Mouse (Mus musculus): Measurements from ENCODE around the gene Olfr749. TPM values are rescaled to one million over a fixed set of nuclear protein-coding genes. Genes with fewer than 3 reads are reported as not detected.

The Olfr749 gene
- not detected in 2 replicates for polyA plus RNA-seq (2015; fragmentation: Nextera tagmentation; extraction: Ambion mirVana)

DNA sequence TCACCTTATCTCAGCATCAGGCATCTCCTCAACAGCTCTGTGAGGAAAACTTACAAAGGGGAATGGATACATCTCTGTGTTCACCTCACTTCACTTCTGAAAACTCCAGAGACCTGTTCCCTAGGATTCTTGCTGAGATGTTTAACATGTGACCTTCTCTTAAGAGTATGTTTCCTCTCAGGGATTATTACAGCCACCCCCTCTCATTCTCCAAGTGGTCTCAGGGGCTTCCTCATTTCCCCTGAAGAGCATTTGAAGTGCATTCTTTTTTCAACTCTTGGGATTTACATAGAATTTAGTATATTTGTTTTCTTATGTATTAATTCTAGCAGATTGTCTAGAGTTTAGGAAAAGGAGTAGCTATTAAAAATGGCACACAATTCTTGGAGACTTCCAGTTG, at the start of gene Olfr749:
Gene Olfr749 (minus strand): TSS at position 101 of the 400 bp plus-strand sequence.
- Histone ChIP-seq H3K4me3 (ENCODE audit: low read depth, low read length) (no peak within 1 kb of the TSS), H3K4me2 (replicated peaks; ENCODE audit: low read depth) (no peak within 1 kb of the TSS), H3K9me3 (ENCODE audit: control insufficient read depth) (no peaks in the 10 kb centered on the region), H3K36me3 (ENCODE audit: control insufficient read depth, insufficient read depth) (no peaks in the 10 kb centered on the region), H3K27me3 (replicated peaks; ENCODE audit: control insufficient read depth, insufficient read depth, low read length) (no peaks in the 10 kb centered on the region), H3K27ac (ENCODE audit: low read depth, low read length) (no peak within 1 kb of the TSS), H3K4me1 (replicated peaks; ENCODE audit: control insufficient read depth, insufficient read depth, low read length) (no peaks in the 10 kb centered on the region), H3K9ac (ENCODE audit: low read depth, low read length) (no peak within 1 kb of the TSS)
- no peak for TF ChIP-seq CTCF (IDR thresholded peaks at IDR 0.05; ENCODE audit: low read depth)
- no peak for ATAC-seq

DNA sequence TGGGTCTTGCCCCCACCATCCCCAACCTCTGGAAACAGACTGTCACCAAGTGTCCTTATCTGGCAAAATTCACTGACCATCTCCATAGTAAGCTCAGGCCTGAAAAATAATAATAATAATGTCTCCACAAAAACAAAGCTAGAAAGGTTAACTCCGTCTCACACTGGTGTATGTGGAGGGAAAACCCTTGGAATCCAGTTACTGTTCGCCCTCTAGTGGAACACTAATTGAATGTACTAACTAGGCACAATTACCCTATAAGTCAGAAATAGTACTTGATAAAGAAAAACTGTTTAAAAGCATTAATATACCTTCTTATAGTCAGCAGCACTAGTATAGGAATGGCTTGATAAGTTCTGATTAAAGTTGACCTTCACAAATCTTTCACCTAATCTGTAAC, 43.3 kb upstream of the Olfr749 start:
- Histone ChIP-seq H3K9ac (ENCODE audit: low read depth, low read length) (no peak overlapping the region), H3K4me1 (replicated peaks; ENCODE audit: control insufficient read depth, insufficient read depth, low read length) (no peaks in the 10 kb centered on the region), H3K4me2 (replicated peaks; ENCODE audit: low read depth) (no peak overlapping the region), H3K27ac (ENCODE audit: low read depth, low read length) (no peak overlapping the region), H3K4me3 (ENCODE audit: low read depth, low read length) (no peak overlapping the region), H3K27me3 (replicated peaks; ENCODE audit: control insufficient read depth, insufficient read depth, low read length) (no peaks in the 10 kb centered on the region), H3K9me3 (ENCODE audit: control insufficient read depth) (no peaks in the 10 kb centered on the region), H3K36me3 (ENCODE audit: control insufficient read depth, insufficient read depth) (no peaks in the 10 kb centered on the region)
- no peak for ATAC-seq
- TF ChIP-seq CTCF (IDR thresholded peaks at IDR 0.05; ENCODE audit: low read depth) = peak; percentile 68
- 9% methylated on average over 2 of the region's 2 CpGs for WGBS

DNA sequence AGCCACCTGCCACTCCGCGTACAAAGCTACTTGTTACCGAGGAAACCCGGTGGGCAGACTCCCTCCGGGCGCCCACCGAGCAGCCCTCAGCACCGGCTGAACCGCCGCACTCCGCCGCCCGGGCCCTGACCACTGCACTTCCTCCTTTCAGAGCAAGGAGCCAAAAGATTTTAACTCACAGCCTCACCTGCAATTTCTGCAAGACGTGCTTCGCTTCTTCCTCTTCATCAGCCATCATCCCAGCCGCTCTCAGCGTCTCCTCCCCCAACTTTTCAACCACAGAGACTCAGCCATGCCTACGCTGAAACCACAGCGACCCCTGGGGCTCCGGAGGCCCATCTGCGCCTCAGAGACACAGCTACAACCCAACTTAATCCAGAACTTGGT, 40.4 kb upstream of the Olfr749 start, which contains the start of gene Ttc5:
Gene Ttc5 (minus strand): TSS at position 269 of the 387 bp plus-strand sequence.
- Histone ChIP-seq H3K9ac (ENCODE audit: low read depth, low read length) (peak within 1 kb of the TSS; percentile 23), H3K4me1 (replicated peaks; ENCODE audit: control insufficient read depth, insufficient read depth, low read length) (no peaks in the 10 kb centered on the region), H3K27me3 (replicated peaks; ENCODE audit: control insufficient read depth, insufficient read depth, low read length) (no peaks in the 10 kb centered on the region), H3K4me3 (ENCODE audit: low read depth, low read length) (peak within 1 kb of the TSS; percentile 72), H3K27ac (ENCODE audit: low read depth, low read length) (peak within 1 kb of the TSS; percentile 47), H3K36me3 (ENCODE audit: control insufficient read depth, insufficient read depth) (peaks cover 7% of the 10 kb centered on the region), H3K9me3 (ENCODE audit: control insufficient read depth) (no peaks in the 10 kb centered on the region), H3K4me2 (replicated peaks; ENCODE audit: low read depth) (peak within 1 kb of the TSS; percentile 60)
- TF ChIP-seq CTCF (IDR thresholded peaks at IDR 0.05; ENCODE audit: low read depth) = peak; percentile 97
- ATAC-seq = peak; percentile 91
- under 1% methylated on average over 21 of the region's 21 CpGs for WGBS

DNA sequence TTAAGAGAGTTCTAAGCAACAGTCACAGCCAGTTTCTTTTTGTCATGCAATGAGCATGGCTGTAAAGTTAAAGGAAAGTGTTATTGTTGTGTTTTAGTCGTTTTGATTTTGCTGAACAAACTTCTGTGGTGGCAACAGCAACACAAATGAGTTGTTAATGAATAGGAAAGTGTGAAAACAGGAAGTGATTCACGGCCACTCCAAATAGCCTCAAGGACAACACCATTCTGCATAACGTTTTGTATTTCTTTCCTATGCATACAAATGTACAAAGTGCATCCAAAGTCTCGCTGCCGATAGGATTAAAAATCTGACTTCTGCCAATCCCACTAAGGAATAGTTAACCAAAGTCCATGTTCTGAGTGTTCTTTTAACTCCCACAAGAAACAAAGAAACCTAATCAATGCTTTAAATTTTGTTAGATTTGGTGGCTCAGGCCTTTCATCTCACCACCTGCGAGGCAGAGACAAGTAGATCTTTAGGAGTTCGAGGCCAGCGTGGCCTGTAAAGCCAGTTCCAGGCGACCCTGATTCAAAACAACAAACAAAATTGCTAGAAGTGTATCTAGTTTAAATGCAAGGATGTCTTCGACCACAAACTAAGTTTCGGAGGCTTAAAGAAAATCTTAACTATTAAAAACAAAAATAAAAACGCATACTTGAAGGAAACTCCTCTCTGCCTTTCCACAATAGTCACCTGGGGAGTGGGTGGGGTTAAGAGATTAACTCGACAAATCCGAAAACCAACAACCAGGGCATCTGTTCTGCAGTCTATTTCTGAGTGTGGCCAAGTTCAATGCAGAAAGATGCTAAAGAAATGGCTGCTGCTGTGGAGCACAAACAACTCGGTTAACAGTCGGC, 39.7 kb upstream of the Olfr749 start:
- 17% methylated on average over 16 of the region's 16 CpGs for WGBS
- no peaks in the 10 kb centered on the region for H3K27me3 ChIP-seq (replicated peaks; ENCODE audit: control insufficient read depth, insufficient read depth, low read length)
- peak overlapping the region; percentile 23 for H3K9ac ChIP-seq (ENCODE audit: low read depth, low read length)
- H3K4me1 ChIP-seq (replicated peaks; ENCODE audit: control insufficient read depth, insufficient read depth, low read length) = no peaks in the 10 kb centered on the region
- peak overlapping the region; percentile 47 for H3K27ac ChIP-seq (ENCODE audit: low read depth, low read length)
- H3K4me2 ChIP-seq (replicated peaks; ENCODE audit: low read depth) = peak overlapping the region; percentile 60
- H3K36me3 ChIP-seq (ENCODE audit: control insufficient read depth, insufficient read depth) = peaks cover 9% of the 10 kb centered on the region
- peak overlapping the region; percentile 72 for H3K4me3 ChIP-seq (ENCODE audit: low read depth, low read length)
- H3K9me3 ChIP-seq (ENCODE audit: control insufficient read depth) = no peaks in the 10 kb centered on the region
- no peak for TF ChIP-seq CTCF (IDR thresholded peaks at IDR 0.05; ENCODE audit: low read depth)
- ATAC-seq = no peak

DNA sequence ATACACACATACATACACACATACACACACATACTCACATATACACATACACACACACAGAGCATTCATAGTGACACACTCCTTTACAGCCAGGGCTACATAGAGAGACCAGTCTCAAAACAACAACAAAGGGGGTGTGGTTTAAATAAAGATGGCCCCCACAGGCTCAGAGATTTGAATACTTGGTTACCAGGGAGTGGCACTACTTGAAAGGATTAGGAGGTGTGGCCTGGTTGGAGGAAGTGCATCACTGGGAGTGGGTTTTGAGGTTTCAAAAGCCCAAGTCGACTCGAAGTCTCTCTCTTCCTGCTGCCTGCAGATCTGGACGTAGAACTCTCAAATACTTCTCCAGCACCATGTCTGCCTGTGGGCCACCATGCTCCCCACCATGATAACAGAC, 37.3 kb upstream of the Olfr749 start:
- 99% methylated on average over 3 of the region's 3 CpGs for WGBS
- Histone ChIP-seq H3K27ac (ENCODE audit: low read depth, low read length) (no peak overlapping the region), H3K9ac (ENCODE audit: low read depth, low read length) (no peak overlapping the region), H3K36me3 (ENCODE audit: control insufficient read depth, insufficient read depth) (peaks cover 14% of the 10 kb centered on the region), H3K27me3 (replicated peaks; ENCODE audit: control insufficient read depth, insufficient read depth, low read length) (no peaks in the 10 kb centered on the region), H3K4me1 (replicated peaks; ENCODE audit: control insufficient read depth, insufficient read depth, low read length) (no peaks in the 10 kb centered on the region), H3K4me2 (replicated peaks; ENCODE audit: low read depth) (no peak overlapping the region), H3K9me3 (ENCODE audit: control insufficient read depth) (no peaks in the 10 kb centered on the region), H3K4me3 (ENCODE audit: low read depth, low read length) (no peak overlapping the region)
- no peak for ATAC-seq
- no peak for TF ChIP-seq CTCF (IDR thresholded peaks at IDR 0.05; ENCODE audit: low read depth)

DNA sequence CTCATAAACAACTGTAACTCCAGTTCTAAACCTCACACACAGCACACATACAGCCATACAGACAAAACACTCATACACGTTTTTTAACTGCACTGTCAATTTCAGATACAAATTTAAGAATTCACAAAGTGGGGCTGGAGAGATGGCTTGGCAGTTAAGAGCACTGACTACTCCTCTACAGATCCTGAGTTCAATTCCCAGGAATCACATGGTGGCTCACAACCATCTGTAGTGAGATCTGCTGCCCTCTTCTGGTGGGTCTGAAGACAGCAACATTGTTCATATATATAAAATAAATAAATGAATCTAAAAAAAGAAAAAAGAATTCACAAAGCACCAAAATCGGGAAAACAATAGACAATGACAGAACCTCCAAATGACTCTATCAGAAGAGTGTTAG, 26.4 kb upstream of the Olfr749 start:
- Histone ChIP-seq H3K4me2 (replicated peaks; ENCODE audit: low read depth) (no peak overlapping the region), H3K9me3 (ENCODE audit: control insufficient read depth) (no peaks in the 10 kb centered on the region), H3K27ac (ENCODE audit: low read depth, low read length) (no peak overlapping the region), H3K9ac (ENCODE audit: low read depth, low read length) (no peak overlapping the region), H3K4me3 (ENCODE audit: low read depth, low read length) (no peak overlapping the region), H3K36me3 (ENCODE audit: control insufficient read depth, insufficient read depth) (peaks cover 80% of the 10 kb centered on the region), H3K4me1 (replicated peaks; ENCODE audit: control insufficient read depth, insufficient read depth, low read length) (no peaks in the 10 kb centered on the region), H3K27me3 (replicated peaks; ENCODE audit: control insufficient read depth, insufficient read depth, low read length) (no peaks in the 10 kb centered on the region)
- ATAC-seq = no peak
- peak; percentile 59 for TF ChIP-seq CTCF (IDR thresholded peaks at IDR 0.05; ENCODE audit: low read depth)
- WGBS = 88% methylated on average over 2 of the region's 2 CpGs
